Mouse (Mus musculus): ENCODE measurements around the gene Pdzd3. TPM values are rescaled to one million over a fixed set of nuclear protein-coding genes. Genes with fewer than 3 reads are reported as not detected.
"Not testable (repeated sequence)": the region's sequence is repeated elsewhere in the genome, so short reads cannot be mapped to it uniquely, and the experiment has no call there.

Pdzd3 gene
- total RNA-seq (2021): 1 to 10 TPM in 1 of 2 experiments, under 1 TPM in 1; 0.92 to 1.0 TPM

GRCm38 (mm10) chr9:44251314-44251713, at the start of gene Pdzd3:
Gene Pdzd3, minus strand, starts transcription at chr9:44251471.
- no peak for DNase-seq

DNA sequence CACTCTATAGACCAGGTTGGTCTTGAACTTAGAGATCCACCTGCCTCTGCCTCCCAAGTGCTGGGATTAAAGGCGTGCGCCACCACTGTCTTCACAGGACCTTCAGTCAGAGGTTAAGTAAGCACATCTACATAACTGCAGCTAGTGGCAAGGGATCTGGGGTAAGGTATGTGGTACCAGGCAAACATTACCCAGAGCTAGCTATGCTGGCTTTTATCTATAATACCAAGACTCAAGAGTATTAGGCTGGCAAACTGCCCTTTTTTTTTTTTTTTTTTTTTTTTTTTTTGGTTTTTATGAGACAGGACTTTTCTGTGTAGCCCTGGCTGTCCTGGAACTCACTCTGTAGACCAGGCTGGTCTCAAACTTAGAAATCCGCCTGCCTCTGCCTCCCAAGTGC, 48.7 kb upstream of the Pdzd3 start:
- not testable (repeated sequence) for DNase-seq

DNA sequence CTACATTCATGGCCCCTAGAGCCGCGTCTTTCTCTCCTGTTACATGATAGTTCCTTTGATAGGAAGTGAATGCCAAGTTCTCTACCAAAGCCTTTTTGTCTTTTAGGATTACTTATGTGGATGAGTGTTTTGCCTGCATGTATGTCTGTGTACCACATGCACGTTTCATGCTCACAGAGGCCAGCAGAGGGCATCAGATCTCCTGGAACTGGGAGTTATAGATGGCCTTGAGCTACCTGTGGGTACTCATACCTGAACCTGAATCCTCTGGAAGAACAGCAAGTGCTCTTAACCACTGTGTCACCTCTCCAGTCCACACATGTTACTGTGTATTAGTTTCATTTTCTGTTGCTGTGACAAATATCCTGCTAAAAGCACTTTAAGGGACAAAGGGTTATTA, 41.2 kb upstream of the Pdzd3 start:
- DNase-seq: peak; percentile 44

DNA sequence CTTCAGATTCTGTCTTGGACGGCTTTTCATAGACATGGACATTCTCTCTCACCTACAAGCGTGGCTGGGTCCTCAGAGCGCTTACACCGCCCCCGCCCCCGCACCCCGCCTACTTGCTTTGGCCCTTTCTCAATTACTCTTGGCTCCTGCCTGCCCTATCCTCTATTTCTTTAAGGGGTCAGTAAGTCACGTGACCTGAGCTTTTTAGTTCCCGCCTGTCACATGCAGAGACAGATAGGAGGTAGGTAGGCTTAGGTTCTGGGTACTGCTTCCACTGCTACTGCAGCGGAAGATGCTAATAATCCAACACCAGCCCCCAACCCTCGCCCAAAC, 37.7 kb upstream of the Pdzd3 start:
- DNase-seq: no peak

- DNase-seq: peak; percentile 25
These were observed 37.0 kb upstream of the Pdzd3 start, which contains the start of gene Abcg4 for GRCm38 (mm10) chr9:44288076-44288958. Gene Abcg4, minus strand, starts transcription at chr9:44288615.

DNA sequence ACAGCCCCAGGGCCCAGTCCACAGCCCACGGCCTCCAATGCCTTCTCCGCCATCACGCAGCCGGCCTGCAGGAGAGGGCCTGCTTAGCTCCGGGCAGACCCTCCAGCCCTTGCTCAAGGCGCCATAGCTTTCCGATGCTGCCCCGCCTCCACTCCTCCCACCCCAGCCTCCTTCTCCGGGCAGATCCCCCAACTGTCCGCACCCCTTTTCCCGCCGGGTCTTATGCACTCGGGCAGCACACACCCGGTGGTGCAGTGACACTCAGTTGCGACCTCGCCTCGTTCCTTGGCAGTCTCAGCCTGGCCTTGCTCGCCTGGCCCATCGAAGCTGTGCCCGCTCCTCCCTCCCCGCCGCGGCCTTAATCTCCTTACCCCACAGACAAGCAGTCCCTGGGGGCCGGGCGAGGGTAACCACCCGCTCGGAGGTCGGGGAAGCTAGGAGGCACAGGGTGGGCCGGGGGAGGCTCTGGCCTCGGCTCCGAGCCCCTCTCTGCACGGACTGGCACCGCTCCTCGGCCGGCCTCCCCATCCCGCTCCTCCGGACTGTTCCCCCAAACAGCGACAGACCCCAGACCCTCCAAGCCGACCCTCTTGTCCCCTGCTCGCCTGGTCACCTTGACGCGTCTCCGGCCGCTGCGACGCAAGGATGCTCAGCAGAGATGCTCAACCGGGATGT, 36.3 kb upstream of the Pdzd3 start:
- peak; percentile 27 for DNase-seq

GRCm38 (mm10) chr9:44287003-44287400, 35.7 kb upstream of the Pdzd3 start:
- no peak for DNase-seq

DNA sequence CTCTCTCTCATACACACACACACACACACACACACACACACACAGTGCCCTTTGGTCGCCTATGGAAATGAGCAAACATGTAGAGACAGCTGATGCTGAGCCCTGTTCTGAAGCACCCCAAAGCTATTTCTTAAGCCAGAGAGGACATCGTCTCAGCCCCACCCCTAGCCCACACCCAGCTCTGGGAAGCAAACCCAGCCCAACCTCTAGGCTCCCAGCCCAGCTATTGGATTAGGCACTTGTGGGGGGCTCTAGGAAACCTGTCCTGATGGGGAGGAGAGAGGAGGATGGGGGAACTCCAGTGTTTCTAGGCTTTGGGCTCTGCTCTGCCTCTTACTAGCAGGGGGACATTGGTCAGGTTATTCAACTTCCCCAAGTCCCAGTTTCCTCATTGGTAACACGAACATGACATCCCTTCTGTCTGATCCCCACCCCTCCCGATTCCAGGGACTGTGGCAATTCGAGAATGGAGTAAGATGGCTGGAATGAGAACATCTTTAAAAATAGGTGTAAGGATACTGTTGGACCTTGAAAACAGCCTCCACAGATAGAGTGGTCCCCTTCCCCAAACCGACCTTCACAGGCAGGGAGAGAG, 35.1 kb upstream of the Pdzd3 start:
- no peak for DNase-seq

GRCm38 (mm10) chr9:44283183-44283582, 31.9 kb upstream of the Pdzd3 start:
- DNase-seq: no peak

DNA sequence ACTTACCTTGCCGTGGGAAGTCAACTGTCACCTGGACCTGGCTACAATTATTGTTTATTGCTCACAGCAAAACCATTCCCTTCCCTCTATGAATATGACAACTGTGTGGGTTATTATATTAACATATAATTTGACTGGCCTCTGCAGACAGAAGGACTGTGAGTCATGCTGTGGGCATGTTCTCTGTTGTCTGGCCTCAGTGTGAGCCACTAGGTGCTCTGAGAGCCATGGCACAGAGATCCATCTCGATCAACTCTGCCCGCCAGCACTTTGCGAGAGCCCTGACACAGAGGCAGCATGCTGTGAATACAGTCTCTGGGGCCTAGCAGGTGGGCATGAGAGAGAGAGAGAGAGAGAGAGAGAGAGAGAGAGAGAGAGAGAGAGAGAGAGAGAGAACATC, 18.7 kb upstream of the Pdzd3 start:
- no peak for DNase-seq

GRCm38 (mm10) chr9:44269077-44269476, 17.8 kb upstream of the Pdzd3 start:
- peak; percentile 50 for DNase-seq

- no peak for DNase-seq
These were observed 17.2 kb upstream of the Pdzd3 start, which contains the start of gene Nlrx1 for GRCm38 (mm10) chr9:44268432-44268831. Gene Nlrx1, minus strand, starts transcription at chr9:44268599.

- peak; percentile 95 for DNase-seq
These were observed 16.7 kb upstream of the Pdzd3 start for GRCm38 (mm10) chr9:44268027-44268360.

DNA sequence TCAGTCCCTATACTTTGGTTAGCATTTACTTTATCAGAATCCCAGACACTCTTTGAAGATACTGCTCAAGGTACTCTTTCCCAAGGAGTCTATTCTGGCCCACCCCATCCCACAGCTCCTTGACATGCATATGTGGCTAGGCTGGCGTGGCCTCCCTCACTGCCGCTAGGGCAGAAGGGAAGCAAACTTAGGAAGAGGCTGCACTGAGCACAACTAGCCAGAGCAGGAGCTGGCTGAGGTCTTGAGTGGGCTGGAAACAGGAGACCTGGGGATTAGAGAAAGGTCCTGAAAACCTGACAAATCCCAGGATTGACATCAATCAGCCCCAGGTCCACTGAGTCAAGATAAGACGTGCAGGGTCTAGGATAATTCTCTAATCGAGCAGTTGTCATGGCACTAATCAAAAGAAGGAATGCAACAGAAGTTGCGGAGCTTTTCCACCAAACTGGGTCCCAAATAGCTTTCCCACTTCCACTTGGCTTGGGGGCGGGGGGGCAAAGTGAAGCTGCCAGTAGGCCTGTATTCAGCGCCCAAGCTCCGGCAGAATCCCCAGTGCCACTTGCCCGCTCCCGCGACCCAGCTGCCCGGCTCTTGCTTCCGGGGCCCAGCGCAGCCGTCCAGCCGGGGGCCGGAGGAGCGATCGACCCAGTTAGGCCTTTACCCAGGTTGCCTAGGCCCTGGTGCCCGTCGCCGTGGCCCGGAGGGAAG, 16.2 kb upstream of the Pdzd3 start:
- peak; percentile 45 for DNase-seq

DNA sequence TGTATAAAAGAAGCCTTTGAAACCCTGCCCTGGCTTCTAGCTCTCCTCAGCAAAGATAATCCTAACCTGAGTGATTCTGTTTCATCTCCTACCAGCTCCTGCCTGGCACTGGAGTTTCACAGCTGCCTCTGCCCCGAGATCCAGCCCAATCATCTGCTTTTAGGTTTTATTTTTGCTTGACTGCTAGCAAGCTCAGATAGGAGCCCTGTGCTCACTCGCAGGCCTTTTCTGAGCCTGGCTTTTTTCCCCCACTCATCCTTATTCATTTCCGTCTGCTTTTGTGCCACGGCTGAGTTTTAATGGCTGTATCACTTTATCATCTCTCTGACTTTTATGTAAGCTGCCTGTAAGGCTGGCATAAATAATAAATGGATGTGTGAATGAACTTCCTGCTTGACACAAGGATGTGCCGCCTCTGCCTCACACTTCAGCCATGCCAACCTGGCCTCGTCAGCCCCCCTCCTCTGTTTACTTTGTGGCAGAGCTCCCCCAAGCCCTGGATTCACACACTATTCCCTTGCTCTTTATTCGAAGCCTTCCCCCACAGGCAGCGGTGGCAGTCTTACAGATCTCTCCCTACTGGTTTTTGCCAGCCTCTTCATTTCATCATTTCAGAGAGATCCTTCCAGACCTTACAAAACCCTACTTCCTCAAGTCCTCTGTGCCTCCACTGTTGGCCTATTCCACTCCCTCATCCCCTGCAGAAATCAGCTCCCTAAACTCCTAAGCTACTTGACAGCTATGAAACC, 15.4 kb upstream of the Pdzd3 start:
- DNase-seq: no peak

DNA sequence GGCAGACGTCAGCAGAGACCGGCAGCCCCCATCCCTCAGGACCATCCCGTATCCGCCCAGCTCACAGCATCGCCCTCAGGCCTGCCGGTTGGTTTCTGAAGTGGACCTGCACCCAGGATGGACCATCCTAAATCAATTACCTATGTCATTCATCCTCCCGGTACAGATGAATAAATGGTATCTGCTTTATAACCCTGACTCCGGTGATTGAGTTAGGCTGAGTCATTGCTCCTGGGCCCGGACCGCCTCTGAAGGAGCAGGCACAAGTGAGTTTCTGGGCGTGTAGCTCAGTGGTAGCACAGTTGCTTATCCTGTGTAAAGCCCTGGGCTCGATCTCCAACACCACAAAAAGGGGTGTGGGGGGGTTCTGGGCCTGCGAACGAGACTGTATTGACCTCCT, 10.1 kb upstream of the Pdzd3 start:
- no peak for DNase-seq

GRCm38 (mm10) chr9:44259014-44259413, 7.7 kb upstream of the Pdzd3 start:
- DNase-seq: no peak

DNA sequence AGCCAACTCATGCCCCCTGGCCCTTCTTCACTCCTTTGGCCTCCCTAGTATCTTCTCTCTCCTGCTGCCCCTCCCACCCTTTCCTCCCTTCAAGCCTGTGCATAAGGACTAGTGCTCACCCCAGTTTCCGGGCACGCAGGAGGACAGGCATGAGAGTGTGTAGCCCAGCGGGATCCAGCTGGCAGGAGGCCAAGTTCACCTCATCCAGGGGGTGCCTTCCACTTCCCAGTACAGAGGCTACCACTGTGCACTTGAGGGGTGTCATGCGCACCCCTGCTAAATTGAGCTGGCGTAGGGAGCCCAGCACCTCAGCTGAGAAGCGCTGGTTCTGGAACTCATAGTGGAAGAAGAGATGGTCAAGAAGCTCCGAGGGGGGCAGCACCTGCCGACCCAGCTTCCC, 4.9 kb upstream of the Pdzd3 start:
- DNase-seq: peak; percentile 35

GRCm38 (mm10) chr9:44255136-44255521, 3.9 kb upstream of the Pdzd3 start:
- no peak for DNase-seq

- DNase-seq: no peak
These were observed 3.4 kb upstream of the Pdzd3 start for GRCm38 (mm10) chr9:44254508-44255135.

DNA sequence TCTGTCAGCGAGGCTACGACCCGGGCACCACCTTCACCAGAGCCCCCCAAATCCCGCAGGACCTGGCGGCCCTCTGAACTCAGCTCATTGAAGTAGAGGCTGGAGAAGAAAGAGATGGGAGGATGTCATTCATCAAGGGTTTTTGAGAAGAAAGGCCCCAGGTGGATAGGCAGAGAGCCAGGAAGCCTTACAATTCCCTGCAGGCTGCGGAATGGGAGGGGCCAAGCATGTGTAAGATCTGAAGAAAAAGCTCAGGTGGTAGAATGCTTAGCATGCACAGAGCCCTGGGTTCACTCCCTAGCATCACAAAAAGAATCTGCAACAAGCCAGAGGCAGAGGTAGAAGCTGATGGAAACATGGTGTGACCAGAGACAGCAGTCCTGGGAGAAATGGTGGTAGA, 2.2 kb upstream of the Pdzd3 start:
- DNase-seq: no peak

DNA sequence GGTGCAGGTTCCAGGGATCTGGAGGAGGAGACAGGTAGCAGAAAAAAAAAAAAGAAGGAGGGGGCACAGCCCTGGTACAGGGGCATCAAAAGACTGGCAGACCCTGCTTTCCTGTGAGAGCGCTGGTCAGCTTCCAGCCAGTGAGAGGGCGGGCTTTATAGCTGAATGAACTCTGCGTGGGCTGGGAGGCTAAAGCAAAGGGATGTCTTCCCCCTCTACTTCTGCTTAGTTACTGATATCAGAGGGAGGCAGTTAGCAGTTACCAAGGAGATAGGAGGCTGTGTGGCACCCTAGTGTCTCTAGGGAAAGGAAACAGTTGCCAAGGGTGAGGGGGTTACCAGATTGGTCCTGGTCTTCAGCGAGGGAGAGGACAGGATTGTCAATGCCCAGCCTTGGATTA, 826 bp downstream of the Pdzd3 start:
- no peak for DNase-seq
